Mouse (Mus musculus): ENCODE data around the gene Ppp1r2. TPM values are rescaled to one million over a fixed set of nuclear protein-coding genes. Genes with fewer than 3 reads are reported as not detected.

Gene Ppp1r2
- total RNA-seq, 1 experiment from 2014 or later, result 167 TPM

Other genes with a start within 250 kb of the Ppp1r2 start
- gene Xxylt1, start 193.8 kb downstream of the Ppp1r2 start, total RNA-seq (2017), result 5.9 and 7.0 TPM in 2 replicates
- 112 and 125 TPM in 2 replicates for gene Acap2, start 74.0 kb downstream of the Ppp1r2 start, total RNA-seq (2017)
- gene Apod, start 39.5 kb upstream of the Ppp1r2 start, total RNA-seq (2017), result 1.9 TPM in 1 of 2 replicates, not detected in the other
- 2.8 and 7.4 TPM in 2 replicates for gene Bdh1, start 147.0 kb upstream of the Ppp1r2 start, total RNA-seq (2017)

Data from neutrophil, adult 5-6 weeks (primary cell).